Mouse (Mus musculus): ENCODE data around the gene Gm37240. TPM values are rescaled to one million over a fixed set of nuclear protein-coding genes. Genes with fewer than 3 reads are reported as not detected.
"Not testable (repeated sequence)": the region's sequence is repeated elsewhere in the genome, so short reads cannot be mapped to it uniquely, and the experiment has no call there.

The Gm37240 gene
- polyA plus RNA-seq, 1 experiment, result 1.9 TPM

- Histone ChIP-seq H3K4me1 (ENCODE audit: control insufficient read depth, insufficient read depth, low read length) (no peaks in the 10 kb centered on the region), H3K27ac (ENCODE audit: insufficient read depth, low read length) (no peak overlapping the region), H3K4me3 (ENCODE audit: insufficient read depth, low read length) (no peak overlapping the region)
- TF ChIP-seq POLR2A (IDR thresholded peaks at IDR 0.05; ENCODE audit: low read depth, low read length), result no peak
- TF ChIP-seq CTCF (IDR thresholded peaks at IDR 0.05; ENCODE audit: borderline replicate concordance, insufficient read depth, low read length), result no peak
These were observed 35.0 kb upstream of the Gm37240 start for GRCm38 (mm10) chr3:85922331-85922730.

- H3K4me1 ChIP-seq (ENCODE audit: control insufficient read depth, insufficient read depth, low read length); H3K27ac ChIP-seq (ENCODE audit: insufficient read depth, low read length); H3K4me3 ChIP-seq (ENCODE audit: insufficient read depth, low read length): not testable (repeated sequence)
These were observed 33.4 kb upstream of the Gm37240 start for GRCm38 (mm10) chr3:85920671-85921070.

GRCm38 (mm10) chr3:85917600-85917999, 30.3 kb upstream of the Gm37240 start:
- H3K27ac ChIP-seq (ENCODE audit: insufficient read depth, low read length), result no peak overlapping the region
- H3K4me1 ChIP-seq (ENCODE audit: control insufficient read depth, insufficient read depth, low read length), result no peaks in the 10 kb centered on the region
- H3K4me3 ChIP-seq (ENCODE audit: insufficient read depth, low read length), result no peak overlapping the region
- no peak for TF ChIP-seq CTCF (IDR thresholded peaks at IDR 0.05; ENCODE audit: borderline replicate concordance, insufficient read depth, low read length)
- TF ChIP-seq POLR2A (IDR thresholded peaks at IDR 0.05; ENCODE audit: low read depth, low read length), result no peak

GRCm38 (mm10) chr3:85914806-85915205, 27.5 kb upstream of the Gm37240 start:
- no peak overlapping the region for H3K27ac ChIP-seq (ENCODE audit: insufficient read depth, low read length)
- H3K4me1 ChIP-seq (ENCODE audit: control insufficient read depth, insufficient read depth, low read length), result no peaks in the 10 kb centered on the region
- TF ChIP-seq POLR2A (IDR thresholded peaks at IDR 0.05; ENCODE audit: low read depth, low read length), result no peak
- no peak for TF ChIP-seq CTCF (IDR thresholded peaks at IDR 0.05; ENCODE audit: borderline replicate concordance, insufficient read depth, low read length)
- no peak overlapping the region for H3K4me3 ChIP-seq (ENCODE audit: insufficient read depth, low read length)

GRCm38 (mm10) chr3:85907136-85907535, 19.8 kb upstream of the Gm37240 start:
- TF ChIP-seq POLR2A (IDR thresholded peaks at IDR 0.05; ENCODE audit: low read depth, low read length) (no peak), CTCF (IDR thresholded peaks at IDR 0.05; ENCODE audit: borderline replicate concordance, insufficient read depth, low read length) (no peak)
- no peak overlapping the region for H3K4me3 ChIP-seq (ENCODE audit: insufficient read depth, low read length)

GRCm38 (mm10) chr3:85904371-85904770, 17.1 kb upstream of the Gm37240 start:
- Histone ChIP-seq H3K27ac (ENCODE audit: insufficient read depth, low read length) (no peak overlapping the region), H3K4me3 (ENCODE audit: insufficient read depth, low read length) (no peak overlapping the region)
- TF ChIP-seq CTCF (IDR thresholded peaks at IDR 0.05; ENCODE audit: borderline replicate concordance, insufficient read depth, low read length) (no peak), POLR2A (IDR thresholded peaks at IDR 0.05; ENCODE audit: low read depth, low read length) (no peak)

More at GRCm38 (mm10) chr3:85907136-85907535, 19.8 kb upstream of the Gm37240 start:
- no peak overlapping the region for H3K27ac ChIP-seq (ENCODE audit: insufficient read depth, low read length)
- no peaks in the 10 kb centered on the region for H3K4me1 ChIP-seq (ENCODE audit: control insufficient read depth, insufficient read depth, low read length)

GRCm38 (mm10) chr3:85895020-85895419, 7.7 kb upstream of the Gm37240 start:
- Histone ChIP-seq H3K4me1 (ENCODE audit: control insufficient read depth, insufficient read depth, low read length) (no peaks in the 10 kb centered on the region), H3K27ac (ENCODE audit: insufficient read depth, low read length) (no peak overlapping the region), H3K4me3 (ENCODE audit: insufficient read depth, low read length) (no peak overlapping the region)
- no peak for TF ChIP-seq POLR2A (IDR thresholded peaks at IDR 0.05; ENCODE audit: low read depth, low read length)
- no peak for TF ChIP-seq CTCF (IDR thresholded peaks at IDR 0.05; ENCODE audit: borderline replicate concordance, insufficient read depth, low read length)

More at GRCm38 (mm10) chr3:85904371-85904770, 17.1 kb upstream of the Gm37240 start:
- H3K4me1 ChIP-seq (ENCODE audit: control insufficient read depth, insufficient read depth, low read length), result no peaks in the 10 kb centered on the region

- Histone ChIP-seq H3K4me3 (ENCODE audit: insufficient read depth, low read length) (no peak overlapping the region), H3K27ac (ENCODE audit: insufficient read depth, low read length) (no peak overlapping the region), H3K4me1 (ENCODE audit: control insufficient read depth, insufficient read depth, low read length) (no peaks in the 10 kb centered on the region)
- TF ChIP-seq POLR2A (IDR thresholded peaks at IDR 0.05; ENCODE audit: low read depth, low read length), result no peak
- no peak for TF ChIP-seq CTCF (IDR thresholded peaks at IDR 0.05; ENCODE audit: borderline replicate concordance, insufficient read depth, low read length)
These were observed 4.3 kb upstream of the Gm37240 start for GRCm38 (mm10) chr3:85891571-85891970.

GRCm38 (mm10) chr3:85888221-85888671, 928 bp upstream of the Gm37240 start:
- H3K4me1 ChIP-seq (ENCODE audit: control insufficient read depth, insufficient read depth, low read length), result no peaks in the 10 kb centered on the region
- H3K4me3 ChIP-seq (ENCODE audit: insufficient read depth, low read length), result peak overlapping the region; percentile 61; the same call in 1 of the 2 replicates
- TF ChIP-seq POLR2A (IDR thresholded peaks at IDR 0.05; ENCODE audit: low read depth, low read length) (no peak), CTCF (IDR thresholded peaks at IDR 0.05; ENCODE audit: borderline replicate concordance, insufficient read depth, low read length) (no peak)
- no peak overlapping the region for H3K27ac ChIP-seq (ENCODE audit: insufficient read depth, low read length)

GRCm38 (mm10) chr3:85886636-85887238, 581 bp downstream of the Gm37240 start:
- H3K4me1 ChIP-seq (ENCODE audit: control insufficient read depth, insufficient read depth, low read length), result no peaks in the 10 kb centered on the region
- peak overlapping the region; percentile 67 for H3K4me3 ChIP-seq (ENCODE audit: insufficient read depth, low read length)
- no peak overlapping the region for H3K27ac ChIP-seq (ENCODE audit: insufficient read depth, low read length)
- no peak for TF ChIP-seq POLR2A (IDR thresholded peaks at IDR 0.05; ENCODE audit: low read depth, low read length)
- no peak for TF ChIP-seq CTCF (IDR thresholded peaks at IDR 0.05; ENCODE audit: borderline replicate concordance, insufficient read depth, low read length)
